Mouse (Mus musculus) cerebral cortex, adult 2 months (tissue): ENCODE data around the gene Nop16.

ENCODE experiments used
- WGBS: fragments of 180-500 bp; shearing (Covaris S2); methylation state at CpG from one replicate; pipeline ENCODE4 v1.1.7; 2018; 5-methylcytosine and 5-hydroxymethylcytosine counted together

The Nop16 gene

GRCm38 (mm10) chr13:54596107-54596690 is 6.3 kb upstream of the Nop16 start:
- 67% methylated on average over 8 of the region's 8 CpGs for WGBS

- WGBS = 80% methylated on average over 11 of the region's 11 CpGs
These were observed 3.7 kb upstream of the Nop16 start for GRCm38 (mm10) chr13:54593617-54594016.

- 67% methylated on average over 8 of the region's 8 CpGs for WGBS
These were observed 2.0 kb upstream of the Nop16 start for GRCm38 (mm10) chr13:54591776-54592356.

- 1% methylated on average over 24 of the region's 24 CpGs for WGBS
These were observed 385 bp downstream of the Nop16 start for GRCm38 (mm10) chr13:54589414-54589995.

- WGBS = 81% methylated on average over 11 of the region's 11 CpGs
These were observed 4.1 kb downstream of the Nop16 start for GRCm38 (mm10) chr13:54585831-54586230.

- WGBS = 89% methylated on average over 5 of the region's 5 CpGs
These were observed 7.0 kb downstream of the Nop16 start for GRCm38 (mm10) chr13:54582860-54583259.

GRCm38 (mm10) chr13:54582126-54582525 is 7.8 kb downstream of the Nop16 start:
- WGBS = 45% methylated on average over 10 of the region's 10 CpGs

GRCm38 (mm10) chr13:54581385-54581784 is 8.5 kb downstream of the Nop16 start:
- WGBS = 70% methylated on average over 2 of the region's 2 CpGs

GRCm38 (mm10) chr13:54577652-54578507 is 12.0 kb downstream of the Nop16 start:
- 79% methylated on average over 21 of the region's 21 CpGs for WGBS

- WGBS = 5% methylated on average over 19 of the region's 19 CpGs
These were observed 14.4 kb downstream of the Nop16 start for GRCm38 (mm10) chr13:54575489-54575888.

GRCm38 (mm10) chr13:54574854-54575481 is 14.9 kb downstream of the Nop16 start, which contains the start of gene Arl10:
Arl10 (plus strand) TSS chr13:54575015.
- WGBS = under 1% methylated on average over 55 of the region's 55 CpGs

- 80% methylated on average over 4 of the region's 4 CpGs for WGBS
These were observed 17.3 kb downstream of the Nop16 start for GRCm38 (mm10) chr13:54572621-54573020.

- whole genome bisulfite sequencing = 25% methylated on average over 2 of the region's 2 CpGs
These were observed 18.3 kb downstream of the Nop16 start for GRCm38 (mm10) chr13:54571637-54572036.

- WGBS = 84% methylated on average over 4 of the region's 4 CpGs
These were observed 19.2 kb downstream of the Nop16 start for GRCm38 (mm10) chr13:54570736-54571135.

- 50% methylated on average over 1 of the region's 1 CpGs for WGBS
These were observed 20.6 kb downstream of the Nop16 start for GRCm38 (mm10) chr13:54569282-54569681.

- WGBS = 62% methylated on average over 5 of the region's 5 CpGs
These were observed 21.5 kb downstream of the Nop16 start for GRCm38 (mm10) chr13:54568380-54568779.

GRCm38 (mm10) chr13:54565594-54566345 is 24.1 kb downstream of the Nop16 start:
- WGBS = 40% methylated on average over 8 of the region's 8 CpGs

GRCm38 (mm10) chr13:54565201-54565581 is 24.7 kb downstream of the Nop16 start, which contains the start of gene 4833439L19Rik:
4833439L19Rik (minus strand) TSS chr13:54565435.
- WGBS = 0% methylated on average over 27 of the region's 27 CpGs

GRCm38 (mm10) chr13:54564232-54565200 is 25.4 kb downstream of the Nop16 start:
- 6% methylated on average over 45 of the region's 45 CpGs for WGBS

GRCm38 (mm10) chr13:54562562-54562961 is 27.3 kb downstream of the Nop16 start:
- 62% methylated on average over 7 of the region's 7 CpGs for WGBS
